Mouse (Mus musculus) intestine, embryonic 16.5 days (tissue): Measurements from ENCODE around the gene Rmnd5b. TPM values are rescaled to one million over a fixed set of nuclear protein-coding genes. Genes with fewer than 3 reads are reported as not detected.

Experiments
- ATAC-seq: fragments of 200-750 bp; cut with Nextera tagmentation; 2 replicates; pipeline ENCODE4 v1.8.0; 2017; ENCODE audit warnings: moderate TSS enrichment, moderate library complexity
- H3K27ac ChIP-seq: fragments of 300-500 bp; sonication (generic); 2 replicates; pipeline ENCODE4 v1.5.1; 2014; ENCODE audit warnings: mild to moderate bottlenecking, low read length
- H3K27me3 ChIP-seq: fragments of 300-500 bp; sonication (generic); replicated peaks from 2 replicates; pipeline ENCODE4 v1.6.1; 2014; ENCODE audit warnings: low read length, control low read depth, mixed read lengths; ENCODE audit not compliant: control insufficient read depth, insufficient read depth
- H3K36me3 ChIP-seq: fragments of 300-500 bp; sonication (generic); 2 replicates; pipeline ENCODE4 v1.6.1; 2014; ENCODE audit warnings: low read length, control low read depth; ENCODE audit not compliant: control insufficient read depth, insufficient read depth
- H3K4me1 ChIP-seq: fragments of 300-500 bp; sonication (generic); 2 replicates; pipeline ENCODE4 v1.6.1; 2014; ENCODE audit warnings: low read length, control low read depth, mixed read lengths; ENCODE audit not compliant: control insufficient read depth, insufficient read depth
- H3K4me2 ChIP-seq: fragments of 300-500 bp; sonication (generic); 2 replicates; pipeline ENCODE4 v1.6.1; 2014; ENCODE audit warnings: low read depth, low read length, control low read depth
- H3K4me3 ChIP-seq: fragments of 300-500 bp; sonication (generic); 2 replicates; pipeline ENCODE4 v1.5.1; 2014; ENCODE audit warnings: mild to moderate bottlenecking, low read length
- H3K9ac ChIP-seq: fragments of 300-500 bp; sonication (generic); 2 replicates; pipeline ENCODE4 v1.6.1; 2014; ENCODE audit warnings: low read depth, low read length
- H3K9me3 ChIP-seq: fragments of 300-500 bp; sonication (generic); 2 replicates; pipeline ENCODE4 v1.6.1; 2016; ENCODE audit warnings: low read length, control low read depth; ENCODE audit not compliant: control insufficient read depth
- WGBS: fragments of 180-500 bp; shearing (Covaris S2); extraction: QIAGEN DNeasy Blood & Tissue Kit; methylation state at CpG from one replicate; pipeline ENCODE4 v1.1.7; 2014; 5-methylcytosine and 5-hydroxymethylcytosine counted together
- polyA plus RNA-seq: library from polyadenylated mRNA; unstranded; fragments of >200 nt; fragmentation: Nextera tagmentation; extraction: Ambion mirVana; gene quantifications from 2 replicates; pipeline ENCODE4 v1.2.1, GENCODE M21; 2015

Rmnd5b gene
- polyA plus RNA-seq, 1 experiment from 2014 or later = 44.4 TPM

DNA sequence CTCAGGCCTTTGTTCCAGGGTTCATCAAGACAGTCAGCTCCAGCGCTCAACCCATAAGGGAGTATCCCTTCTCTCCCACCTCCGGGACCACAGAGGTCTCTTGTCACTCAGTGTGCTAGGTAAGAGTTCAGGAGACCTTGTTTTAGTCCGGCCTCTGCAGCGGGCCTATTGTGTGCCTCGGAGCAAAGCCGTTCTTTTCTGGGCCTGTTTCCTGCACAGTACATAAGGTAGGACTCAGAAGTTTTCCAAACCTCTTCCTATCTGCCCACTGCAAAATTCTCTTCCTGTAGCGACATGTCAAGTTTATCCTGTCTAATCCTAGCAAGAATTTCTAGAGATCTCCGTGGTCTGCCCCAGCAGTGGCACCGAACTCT is 51.7 kb downstream of the Rmnd5b start:
- Histone ChIP-seq H3K4me3 (peak overlapping the region; percentile 82), H3K4me1 (peaks cover 29% of the 10 kb centered on the region), H3K9me3 (no peaks in the 10 kb centered on the region), H3K27me3 (no peaks in the 10 kb centered on the region), H3K9ac (peak overlapping the region; percentile 76), H3K27ac (peak overlapping the region; percentile 96), H3K4me2 (peak overlapping the region; percentile 83), H3K36me3 (peaks cover 18% of the 10 kb centered on the region; the same call in 1 of the 2 replicates)
- 11% methylated on average over 9 of the region's 9 CpGs for WGBS
- ATAC-seq = peak; percentile 32

DNA sequence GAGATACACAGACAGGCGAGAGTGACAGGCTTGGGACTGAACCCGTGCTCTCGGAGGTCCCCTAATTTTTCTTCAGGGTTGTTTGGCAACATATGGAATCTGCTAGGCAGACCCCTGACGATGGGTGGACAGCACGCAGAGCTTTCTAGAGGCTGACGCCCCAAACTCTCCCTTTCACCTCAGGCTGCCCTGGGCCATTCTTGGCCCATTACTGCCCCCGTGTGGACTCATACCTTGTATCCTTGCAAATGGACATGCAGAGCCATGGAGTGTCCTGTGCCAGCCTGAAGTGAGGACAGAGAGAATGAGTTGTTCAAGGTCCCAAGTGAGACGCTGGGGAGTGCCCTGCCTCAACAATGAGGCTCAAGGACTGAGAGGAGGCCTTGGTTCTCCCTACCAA is 53.0 kb downstream of the Rmnd5b start:
- ATAC-seq = no peak
- 21% methylated on average over 8 of the region's 8 CpGs for WGBS
- Histone ChIP-seq H3K27ac (no peak overlapping the region), H3K9me3 (no peaks in the 10 kb centered on the region), H3K4me3 (no peak overlapping the region), H3K27me3 (no peaks in the 10 kb centered on the region), H3K4me2 (no peak overlapping the region), H3K9ac (0 out of 2 replicates have a peak overlapping the region, but pooled peaks have one; percentile 6), H3K36me3 (peaks cover 11% of the 10 kb centered on the region; the same call in 1 of the 2 replicates), H3K4me1 (peaks cover 29% of the 10 kb centered on the region)

DNA sequence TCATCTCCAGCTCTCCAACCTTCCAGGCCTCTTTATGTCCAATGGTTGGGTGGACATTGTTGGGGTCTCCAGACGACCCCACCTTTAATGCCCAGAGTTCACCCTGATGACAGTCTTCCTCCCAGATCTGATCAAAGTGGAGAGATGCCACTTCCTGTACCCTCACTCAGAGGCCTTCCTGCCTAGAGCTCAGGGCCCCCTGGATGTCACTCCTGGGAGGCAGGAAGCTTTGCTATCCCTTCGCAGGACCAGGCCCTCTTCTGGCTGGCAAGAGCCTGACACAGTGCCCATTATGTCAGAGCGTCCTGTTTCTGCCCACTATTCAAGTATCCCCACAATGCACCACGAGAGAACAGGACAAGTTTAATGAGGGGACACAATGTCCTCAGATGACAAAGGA is 56.7 kb downstream of the Rmnd5b start:
- no peak for ATAC-seq
- 73% methylated on average over 4 of the region's 4 CpGs for WGBS
- Histone ChIP-seq H3K4me1 (peaks cover 11% of the 10 kb centered on the region), H3K9ac (no peak overlapping the region), H3K27ac (no peak overlapping the region), H3K4me2 (no peak overlapping the region), H3K36me3 (no peaks in the 10 kb centered on the region), H3K4me3 (no peak overlapping the region), H3K9me3 (no peaks in the 10 kb centered on the region), H3K27me3 (no peaks in the 10 kb centered on the region)

DNA sequence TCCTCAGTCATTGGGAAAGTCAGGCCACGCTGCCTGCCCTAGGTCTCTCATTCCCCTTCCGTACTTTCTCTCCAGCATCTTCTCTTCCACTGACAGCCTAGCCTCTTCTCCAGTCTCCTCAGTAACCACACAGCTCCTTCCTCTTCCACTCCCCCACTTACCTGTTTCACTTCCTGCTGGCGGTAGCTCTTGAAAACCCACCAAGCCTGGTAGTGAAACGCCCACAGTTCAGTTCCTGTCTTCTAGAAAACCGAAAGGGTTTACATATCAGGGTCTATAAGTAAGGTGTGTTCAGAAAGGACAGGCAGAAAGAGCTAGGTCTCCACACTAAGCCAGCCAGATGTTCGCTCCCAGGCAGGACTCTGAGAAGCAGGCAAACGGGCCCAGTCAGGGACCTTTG is 58.1 kb downstream of the Rmnd5b start:
- Histone ChIP-seq H3K9me3 (no peaks in the 10 kb centered on the region), H3K4me2 (no peak overlapping the region), H3K27ac (no peak overlapping the region), H3K4me3 (no peak overlapping the region), H3K36me3 (no peaks in the 10 kb centered on the region), H3K9ac (no peak overlapping the region), H3K27me3 (no peaks in the 10 kb centered on the region), H3K4me1 (peaks cover 2% of the 10 kb centered on the region; the same call in 1 of the 2 replicates)
- no peak for ATAC-seq
- WGBS = 81% methylated on average over 7 of the region's 7 CpGs

DNA sequence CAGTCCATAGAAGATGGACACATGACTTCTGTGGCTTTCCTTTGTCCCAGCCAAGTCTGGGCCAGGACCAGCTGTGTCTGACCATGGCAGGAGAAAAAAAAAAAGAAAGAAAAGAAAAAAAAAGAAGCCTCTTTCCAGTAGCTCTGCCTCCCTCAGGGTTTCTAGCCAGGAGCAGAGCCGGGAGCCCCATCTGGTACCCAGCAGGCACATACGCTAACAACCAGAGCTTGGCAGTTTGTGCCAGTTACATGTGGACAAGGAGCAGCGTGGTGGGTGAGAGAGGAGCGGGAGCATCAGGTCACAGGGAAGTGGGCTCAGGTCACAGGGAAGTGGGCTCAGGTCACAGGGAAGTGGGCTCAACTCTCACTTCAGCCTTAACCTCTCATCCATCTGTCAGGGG is 59.2 kb downstream of the Rmnd5b start:
- Histone ChIP-seq H3K27ac (no peak overlapping the region), H3K9ac (no peak overlapping the region), H3K4me1 (peaks cover 5% of the 10 kb centered on the region; the same call in 1 of the 2 replicates), H3K27me3 (no peaks in the 10 kb centered on the region), H3K4me3 (no peak overlapping the region), H3K9me3 (no peaks in the 10 kb centered on the region), H3K36me3 (no peaks in the 10 kb centered on the region), H3K4me2 (no peak overlapping the region)
- ATAC-seq = no peak
- 89% methylated on average over 4 of the region's 4 CpGs for WGBS

Other genes with a start within 250 kb of the Rmnd5b start
- 20.5 and 20.9 TPM in 2 replicates for gene Phykpl, start 51.1 kb downstream of the Rmnd5b start, polyA plus RNA-seq
- gene Hnrnpab, start 29.0 kb downstream of the Rmnd5b start, polyA plus RNA-seq = 261 and 264 TPM in 2 replicates
- 150 and 175 TPM in 2 replicates for gene Nhp2, start 16.2 kb downstream of the Rmnd5b start, polyA plus RNA-seq
- 16.1 and 17.0 TPM in 2 replicates for gene N4bp3, start 14.9 kb upstream of the Rmnd5b start, polyA plus RNA-seq
- gene D930048N14Rik, start 15.1 kb upstream of the Rmnd5b start, polyA plus RNA-seq = 3.4 and 3.7 TPM in 2 replicates
- gene 0610009B22Rik, start 53.0 kb upstream of the Rmnd5b start, polyA plus RNA-seq = 97.2 and 103 TPM in 2 replicates
- 21.2 and 27.6 TPM in 2 replicates for gene Sec24a, start 127.7 kb upstream of the Rmnd5b start, polyA plus RNA-seq
- gene Sar1b, start 127.8 kb upstream of the Rmnd5b start, polyA plus RNA-seq = 218 and 226 TPM in 2 replicates
- 1.3 and 1.5 TPM in 2 replicates for gene Jade2, start 221.8 kb upstream of the Rmnd5b start, polyA plus RNA-seq